Mouse (Mus musculus): ENCODE results near the gene Frmd4a. TPM values are rescaled to one million over a fixed set of nuclear protein-coding genes. Genes with fewer than 3 reads are reported as not detected.
A peak's percentile ranks its signal among the peaks of the same experiment; 100 is the strongest.

The Frmd4a gene
- polyA plus RNA-seq, 1 experiment from 2014 or later = 16.0 TPM

- H3K4me3 ChIP-seq (replicated peaks) = no peak overlapping the region
- no peaks in the 10 kb centered on the region for H3K4me1 ChIP-seq (replicated peaks)
- H3K27me3 ChIP-seq = no peaks in the 10 kb centered on the region
- ATAC-seq (ENCODE audit: insufficient read depth) = no peak
- no peaks in the 10 kb centered on the region for H3K9me3 ChIP-seq (replicated peaks)
- no peak overlapping the region for H3K27ac ChIP-seq (replicated peaks)
- H3K36me3 ChIP-seq (replicated peaks) = no peaks in the 10 kb centered on the region
- WGBS (ENCODE audit: insufficient replicate concordance) = 61% methylated on average over 3 of the region's 3 CpGs
- no peak overlapping the region for H3K9ac ChIP-seq
- no peak overlapping the region for H3K4me2 ChIP-seq
Observed at GRCm38 (mm10) chr2:4339530-4340218, 322.2 kb downstream of the Frmd4a start.

DNA sequence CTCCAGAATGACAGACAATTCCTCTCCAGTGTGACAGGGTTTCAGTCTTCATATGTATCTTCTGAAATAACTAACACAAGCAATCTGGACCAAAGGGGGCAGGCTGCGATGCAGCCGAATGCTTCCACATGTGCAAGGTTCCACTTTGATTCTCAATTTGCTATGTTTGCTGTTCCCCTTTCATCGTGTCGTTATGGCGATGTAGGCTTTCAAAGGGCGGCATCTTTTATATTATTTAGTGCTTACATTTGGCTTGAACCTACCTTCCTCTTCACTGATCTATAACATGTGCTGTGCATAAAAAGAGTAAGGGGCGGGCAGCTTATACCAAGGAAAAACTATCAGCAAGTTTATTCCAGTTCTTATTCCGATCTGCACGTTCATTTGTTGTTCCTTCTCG is 322.9 kb downstream of the Frmd4a start:
- Histone ChIP-seq H3K27ac (replicated peaks) (no peak overlapping the region), H3K9me3 (replicated peaks) (no peaks in the 10 kb centered on the region), H3K4me2 (no peak overlapping the region), H3K4me3 (replicated peaks) (no peak overlapping the region), H3K4me1 (replicated peaks) (no peaks in the 10 kb centered on the region), H3K36me3 (replicated peaks) (no peaks in the 10 kb centered on the region), H3K9ac (no peak overlapping the region), H3K27me3 (no peaks in the 10 kb centered on the region)
- ATAC-seq (ENCODE audit: insufficient read depth) = no peak
- 72% methylated on average over 10 of the region's 10 CpGs for WGBS (ENCODE audit: insufficient replicate concordance)

GRCm38 (mm10) chr2:4341141-4341540 is 323.6 kb downstream of the Frmd4a start:
- Histone ChIP-seq H3K9ac (no peak overlapping the region), H3K4me1 (replicated peaks) (no peaks in the 10 kb centered on the region)
- WGBS (ENCODE audit: insufficient replicate concordance) = 35% methylated on average over 1 of the region's 1 CpGs

DNA sequence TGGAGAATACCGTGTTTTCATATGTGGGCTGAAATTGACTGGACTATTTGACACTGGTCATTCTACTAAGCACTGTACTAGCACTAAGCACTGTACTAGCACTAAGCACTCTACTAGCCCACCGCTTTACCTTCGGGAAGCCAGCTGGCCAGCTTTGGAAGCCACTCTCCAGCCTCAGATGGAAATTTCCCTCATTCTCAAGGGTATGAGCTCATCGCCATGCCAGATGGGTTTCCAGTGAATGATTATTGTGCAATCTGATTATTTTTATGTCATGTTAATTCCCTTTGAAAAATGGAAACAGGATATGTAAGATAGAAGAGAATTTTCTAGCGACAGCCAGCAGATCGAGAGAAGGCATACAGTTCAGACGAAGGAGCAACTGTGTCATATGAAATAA is 324.5 kb downstream of the Frmd4a start:
- Histone ChIP-seq H3K9me3 (replicated peaks) (no peaks in the 10 kb centered on the region), H3K36me3 (replicated peaks) (no peaks in the 10 kb centered on the region), H3K4me1 (replicated peaks) (0 out of 2 replicates have a peak, but pooled peaks cover 1% of the 10 kb centered on the region), H3K4me3 (replicated peaks) (no peak overlapping the region), H3K9ac (no peak overlapping the region), H3K27ac (replicated peaks) (no peak overlapping the region), H3K27me3 (no peaks in the 10 kb centered on the region), H3K4me2 (no peak overlapping the region)
- 62% methylated on average over 7 of the region's 7 CpGs for WGBS (ENCODE audit: insufficient replicate concordance)
- ATAC-seq (ENCODE audit: insufficient read depth) = no peak

More at GRCm38 (mm10) chr2:4341141-4341540, 323.6 kb downstream of the Frmd4a start:
- no peak for ATAC-seq (ENCODE audit: insufficient read depth)
- no peak overlapping the region for H3K4me2 ChIP-seq
- no peak overlapping the region for H3K4me3 ChIP-seq (replicated peaks)
- no peaks in the 10 kb centered on the region for H3K9me3 ChIP-seq (replicated peaks)
- H3K36me3 ChIP-seq (replicated peaks) = no peaks in the 10 kb centered on the region
- no peak overlapping the region for H3K27ac ChIP-seq (replicated peaks)
- no peaks in the 10 kb centered on the region for H3K27me3 ChIP-seq

DNA sequence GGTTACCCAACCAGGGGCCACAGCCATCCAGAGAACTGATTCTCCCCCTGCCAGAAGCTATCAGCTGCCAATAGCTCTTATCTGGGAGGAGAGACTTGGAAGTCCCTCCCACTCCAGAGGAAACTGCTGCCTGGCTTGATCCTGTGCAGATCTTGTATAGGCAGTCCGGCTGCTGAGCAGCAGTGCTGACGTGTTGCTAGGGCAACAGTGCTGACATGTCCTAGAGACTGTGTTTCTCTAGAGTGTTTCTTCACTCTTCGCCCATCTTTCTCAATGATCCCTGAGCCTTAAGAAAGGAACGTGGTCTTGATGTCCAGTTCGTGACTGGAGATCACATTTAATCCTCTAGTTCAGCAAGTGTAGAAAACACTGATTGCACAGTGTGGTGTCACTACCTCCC is 326.9 kb downstream of the Frmd4a start:
- Histone ChIP-seq H3K4me3 (replicated peaks) (no peak overlapping the region), H3K36me3 (replicated peaks) (no peaks in the 10 kb centered on the region), H3K27ac (replicated peaks) (no peak overlapping the region), H3K4me1 (replicated peaks) (0 out of 2 replicates have a peak, but pooled peaks cover 9% of the 10 kb centered on the region), H3K27me3 (no peaks in the 10 kb centered on the region), H3K9me3 (replicated peaks) (no peaks in the 10 kb centered on the region), H3K4me2 (no peak overlapping the region), H3K9ac (no peak overlapping the region)
- WGBS (ENCODE audit: insufficient replicate concordance) = 73% methylated on average over 5 of the region's 5 CpGs
- no peak for ATAC-seq (ENCODE audit: insufficient read depth)

- Histone ChIP-seq H3K9me3 (replicated peaks) (no peaks in the 10 kb centered on the region), H3K4me2 (no peak overlapping the region), H3K4me1 (replicated peaks) (0 out of 2 replicates have a peak, but pooled peaks cover 9% of the 10 kb centered on the region), H3K27ac (replicated peaks) (no peak overlapping the region), H3K27me3 (no peaks in the 10 kb centered on the region), H3K9ac (no peak overlapping the region), H3K4me3 (replicated peaks) (no peak overlapping the region), H3K36me3 (replicated peaks) (no peaks in the 10 kb centered on the region)
- no peak for ATAC-seq (ENCODE audit: insufficient read depth)
- whole genome bisulfite sequencing (ENCODE audit: insufficient replicate concordance) = 15% methylated on average over 6 of the region's 6 CpGs
Observed at GRCm38 (mm10) chr2:4346232-4346631, 328.7 kb downstream of the Frmd4a start.

GRCm38 (mm10) chr2:4346953-4347352 is 329.4 kb downstream of the Frmd4a start:
- no peaks in the 10 kb centered on the region for H3K36me3 ChIP-seq (replicated peaks)
- H3K4me3 ChIP-seq (replicated peaks) = no peak overlapping the region
- H3K27ac ChIP-seq (replicated peaks) = no peak overlapping the region
- H3K9me3 ChIP-seq (replicated peaks) = no peaks in the 10 kb centered on the region
- H3K4me2 ChIP-seq = no peak overlapping the region
- no peak for ATAC-seq (ENCODE audit: insufficient read depth)
- 0 out of 2 replicates have a peak, but pooled peaks cover 9% of the 10 kb centered on the region for H3K4me1 ChIP-seq (replicated peaks)
- 34% methylated on average over 1 of the region's 1 CpGs for WGBS (ENCODE audit: insufficient replicate concordance)
- no peak overlapping the region for H3K9ac ChIP-seq
- H3K27me3 ChIP-seq = no peaks in the 10 kb centered on the region

DNA sequence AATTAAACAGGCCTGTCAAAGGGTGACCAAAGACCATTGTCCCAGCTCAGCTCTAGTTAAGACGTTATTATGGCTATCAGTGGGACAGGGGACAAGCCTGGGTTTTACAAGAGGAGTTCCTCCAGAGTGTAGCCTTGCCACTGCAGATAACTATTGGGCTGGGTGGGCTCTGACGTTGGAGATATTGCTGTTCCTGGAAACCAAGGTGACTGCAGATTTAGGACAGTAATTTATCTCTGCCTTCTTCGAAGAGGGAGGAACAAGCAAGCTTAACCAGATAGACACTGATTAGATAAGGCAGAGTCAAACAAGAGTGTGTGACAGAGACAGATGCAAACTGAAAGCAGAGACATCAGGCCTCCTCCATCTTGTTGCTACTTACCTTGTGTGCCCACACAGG is 330.3 kb downstream of the Frmd4a start:
- 13% methylated on average over 3 of the region's 3 CpGs for WGBS (ENCODE audit: insufficient replicate concordance)
- no peak overlapping the region for H3K27ac ChIP-seq (replicated peaks)
- H3K4me1 ChIP-seq (replicated peaks) = 0 out of 2 replicates have a peak, but pooled peaks cover 9% of the 10 kb centered on the region
- no peak overlapping the region for H3K9ac ChIP-seq
- ATAC-seq (ENCODE audit: insufficient read depth) = peak; percentile 66
- no peaks in the 10 kb centered on the region; the same call in 1 of the 2 replicates for H3K27me3 ChIP-seq
- H3K4me3 ChIP-seq (replicated peaks) = no peak overlapping the region
- H3K9me3 ChIP-seq (replicated peaks) = no peaks in the 10 kb centered on the region
- H3K4me2 ChIP-seq = no peak overlapping the region
- H3K36me3 ChIP-seq (replicated peaks) = no peaks in the 10 kb centered on the region

- Histone ChIP-seq H3K4me3 (replicated peaks) (no peak overlapping the region), H3K9me3 (replicated peaks) (no peaks in the 10 kb centered on the region), H3K36me3 (replicated peaks) (no peaks in the 10 kb centered on the region), H3K27me3 (no peaks in the 10 kb centered on the region; the same call in 1 of the 2 replicates), H3K4me1 (replicated peaks) (0 out of 2 replicates have a peak, but pooled peaks cover 9% of the 10 kb centered on the region), H3K4me2 (no peak overlapping the region), H3K9ac (no peak overlapping the region), H3K27ac (replicated peaks) (no peak overlapping the region)
- whole genome bisulfite sequencing (ENCODE audit: insufficient replicate concordance) = 70% methylated on average over 5 of the region's 5 CpGs
- ATAC-seq (ENCODE audit: insufficient read depth) = no peak
Observed at GRCm38 (mm10) chr2:4348509-4348908, 331.0 kb downstream of the Frmd4a start.

- Histone ChIP-seq H3K9me3 (replicated peaks) (no peaks in the 10 kb centered on the region), H3K36me3 (replicated peaks) (no peaks in the 10 kb centered on the region), H3K9ac (no peak overlapping the region), H3K4me1 (replicated peaks) (no peaks in the 10 kb centered on the region), H3K27me3 (no peaks in the 10 kb centered on the region; the same call in 1 of the 2 replicates), H3K27ac (replicated peaks) (no peak overlapping the region), H3K4me2 (no peak overlapping the region), H3K4me3 (replicated peaks) (no peak overlapping the region)
- no peak for ATAC-seq (ENCODE audit: insufficient read depth)
- 63% methylated on average over 7 of the region's 7 CpGs for WGBS (ENCODE audit: insufficient replicate concordance)
Observed at GRCm38 (mm10) chr2:4356812-4357384, 339.4 kb downstream of the Frmd4a start.

DNA sequence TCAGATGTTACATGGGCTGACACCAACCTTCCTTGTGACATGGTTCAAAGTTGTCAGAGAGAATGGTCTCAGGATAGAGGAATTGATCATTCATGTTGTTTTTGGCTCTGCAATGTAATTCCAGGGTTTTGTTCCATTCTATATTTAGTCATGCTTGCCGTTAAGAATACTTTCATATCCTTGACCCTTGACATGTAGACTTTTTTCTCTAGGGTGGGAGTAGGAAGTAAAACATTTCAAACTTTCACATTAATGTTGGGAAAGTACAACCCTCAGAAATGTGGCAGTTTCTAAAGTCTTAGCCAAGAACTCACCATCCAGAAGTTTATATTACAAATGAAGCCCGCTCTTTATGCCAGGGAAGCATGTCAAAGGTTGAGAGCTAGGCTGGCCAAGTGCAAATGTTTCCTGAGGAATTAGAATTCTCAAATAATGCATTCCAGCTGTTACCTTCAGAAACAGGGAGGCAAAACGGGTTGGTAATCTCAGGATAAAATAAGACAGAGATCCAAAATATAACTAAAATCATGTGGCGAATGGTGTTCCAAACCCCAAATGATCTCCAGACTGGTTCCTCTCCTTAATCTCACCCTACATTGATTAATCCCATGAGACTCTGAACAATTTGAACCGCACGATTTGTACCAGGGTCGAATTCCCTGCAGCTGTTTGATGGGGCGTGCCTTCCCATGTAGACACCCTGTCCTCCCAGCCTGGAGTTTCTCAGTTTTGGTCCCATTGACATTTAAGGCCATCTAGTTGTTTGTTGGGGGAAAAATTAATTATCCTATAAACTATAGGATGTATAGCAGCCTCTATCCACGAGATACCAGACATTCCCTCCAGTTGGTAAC is 344.7 kb downstream of the Frmd4a start:
- no peak overlapping the region for H3K9ac ChIP-seq
- H3K27ac ChIP-seq (replicated peaks) = no peak overlapping the region

More for the DNA sequence above, 344.7 kb downstream of the Frmd4a start:
- 59% methylated on average over 9 of the region's 9 CpGs for WGBS (ENCODE audit: insufficient replicate concordance)
- no peaks in the 10 kb centered on the region for H3K27me3 ChIP-seq
- no peak overlapping the region for H3K4me2 ChIP-seq
- H3K36me3 ChIP-seq (replicated peaks) = no peaks in the 10 kb centered on the region
- no peak overlapping the region for H3K4me3 ChIP-seq (replicated peaks)
- H3K4me1 ChIP-seq (replicated peaks) = no peaks in the 10 kb centered on the region
- no peak for ATAC-seq (ENCODE audit: insufficient read depth)
- H3K9me3 ChIP-seq (replicated peaks) = no peaks in the 10 kb centered on the region

All from liver, embryonic 15.5 days (tissue).